Mouse (Mus musculus): Measurements from ENCODE around the gene Mtus2. TPM values are rescaled to one million over a fixed set of nuclear protein-coding genes. Genes with fewer than 3 reads are reported as not detected.

The Mtus2 gene
- total and polyA plus RNA-seq, 2 experiments, result 0.18 to 0.66 TPM

DNA sequence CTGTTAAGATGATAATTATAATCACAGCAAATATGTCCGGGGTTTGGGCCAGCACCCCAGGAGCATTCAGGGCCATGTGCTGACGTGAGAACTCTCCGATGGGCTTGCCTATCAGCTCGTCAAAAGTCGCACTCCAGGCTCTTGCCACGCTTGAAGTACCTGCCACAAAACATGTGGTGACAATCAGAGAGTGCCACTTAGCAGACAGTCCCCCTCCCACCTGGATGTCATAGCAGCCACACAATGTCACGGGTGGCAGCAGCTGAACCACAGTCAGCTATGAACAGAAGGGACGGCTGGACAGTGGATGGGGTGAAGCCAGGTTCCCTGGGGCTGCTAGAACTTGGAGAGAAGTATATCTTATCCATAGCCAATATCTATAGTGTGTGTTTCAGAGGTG lies 391.0 kb downstream of the Mtus2 start:
- WGBS, result 92% methylated on average over 8 of the region's 8 CpGs
- TF ChIP-seq CTCF (IDR thresholded peaks at IDR 0.05; ENCODE audit: low read depth, low read length) (no peak), POLR2A (IDR thresholded peaks at IDR 0.05; ENCODE audit: extremely low read depth, insufficient read depth, low read length) (no peak)
- no peak overlapping the region for H3K27ac ChIP-seq (replicated peaks; ENCODE audit: insufficient read depth, low read depth, low read length)
- no peaks in the 10 kb centered on the region for H3K4me1 ChIP-seq (ENCODE audit: control insufficient read depth, insufficient read depth, low read length)
- H3K4me3 ChIP-seq (ENCODE audit: insufficient read depth, low read depth, low read length), result no peak overlapping the region
- no peaks in the 10 kb centered on the region for H3K27me3 ChIP-seq (ENCODE audit: control insufficient read depth, insufficient read depth, low read length)
- H3K36me3 ChIP-seq (ENCODE audit: control insufficient read depth, insufficient read depth, low read length), result no peaks in the 10 kb centered on the region
- H3K79me2 ChIP-seq (ENCODE audit: control insufficient read depth, insufficient read depth, low read length), result no peaks in the 10 kb centered on the region
- no peak for DNase-seq (ENCODE audit: extremely low read depth, low read depth, low spot score)
- H3K9ac ChIP-seq (ENCODE audit: low read depth, low read length), result no peak overlapping the region

DNA sequence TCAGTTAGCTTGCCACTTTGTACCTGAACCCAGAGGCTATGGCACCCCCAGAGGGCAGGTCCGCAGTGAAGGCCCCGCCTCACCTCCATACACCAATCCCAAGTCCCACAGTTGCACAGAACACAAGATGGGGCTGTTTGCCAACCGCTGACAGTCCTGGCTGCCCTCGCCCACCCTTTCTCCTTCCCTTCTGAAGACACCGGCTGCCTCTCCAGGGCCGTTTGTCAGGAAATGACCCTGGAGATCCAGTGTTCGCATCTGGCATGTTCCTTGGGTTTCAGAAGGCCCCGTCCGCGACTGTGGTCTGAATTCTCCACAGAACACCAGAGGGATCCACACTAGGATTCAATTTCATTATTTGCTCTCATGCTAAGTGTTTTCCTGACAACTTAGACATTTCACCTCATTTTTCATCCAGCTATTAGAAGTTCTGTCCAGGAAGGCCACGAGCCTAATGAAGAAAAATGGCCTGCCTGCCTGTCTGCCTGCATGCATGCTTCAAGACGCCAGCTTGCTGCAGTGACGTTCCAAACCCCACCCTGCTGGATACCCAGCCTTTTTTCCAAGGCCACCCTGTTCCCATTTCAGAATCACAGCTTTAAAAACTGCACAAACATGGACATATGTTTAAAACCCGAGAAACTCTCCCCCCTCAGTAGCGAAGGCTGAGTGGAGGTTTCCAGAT lies 392.3 kb downstream of the Mtus2 start:
- TF ChIP-seq POLR2A (IDR thresholded peaks at IDR 0.05; ENCODE audit: extremely low read depth, insufficient read depth, low read length) (no peak), CTCF (IDR thresholded peaks at IDR 0.05; ENCODE audit: low read depth, low read length) (no peak)
- Histone ChIP-seq H3K4me3 (ENCODE audit: insufficient read depth, low read depth, low read length) (no peak overlapping the region), H3K27me3 (ENCODE audit: control insufficient read depth, insufficient read depth, low read length) (no peaks in the 10 kb centered on the region), H3K27ac (replicated peaks; ENCODE audit: insufficient read depth, low read depth, low read length) (no peak overlapping the region), H3K9ac (ENCODE audit: low read depth, low read length) (no peak overlapping the region), H3K4me1 (ENCODE audit: control insufficient read depth, insufficient read depth, low read length) (no peaks in the 10 kb centered on the region), H3K36me3 (ENCODE audit: control insufficient read depth, insufficient read depth, low read length) (no peaks in the 10 kb centered on the region), H3K79me2 (ENCODE audit: control insufficient read depth, insufficient read depth, low read length) (no peaks in the 10 kb centered on the region)
- no peak for DNase-seq (ENCODE audit: extremely low read depth, low read depth, low spot score)
- WGBS, result 83% methylated on average over 15 of the region's 15 CpGs

DNA sequence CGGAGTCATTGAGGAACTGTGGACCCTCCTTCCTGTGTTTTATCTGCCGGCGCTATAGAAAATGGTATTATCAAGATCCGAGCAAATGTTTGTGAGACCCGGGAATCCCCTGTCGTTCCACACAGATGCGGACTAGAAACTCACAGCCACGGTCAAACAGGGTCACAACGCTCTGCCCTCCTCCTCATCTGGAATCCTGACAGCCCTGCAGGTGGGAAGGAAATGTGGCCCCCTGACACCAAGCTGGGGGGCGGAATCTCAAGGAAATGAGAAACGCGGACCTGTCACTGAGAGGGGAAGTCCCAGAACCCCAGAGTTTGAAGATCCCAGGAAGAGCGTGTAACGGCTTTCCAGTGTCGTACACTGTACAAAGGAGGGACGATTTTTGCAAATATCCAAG lies 396.3 kb downstream of the Mtus2 start:
- Histone ChIP-seq H3K4me3 (ENCODE audit: insufficient read depth, low read depth, low read length) (no peak overlapping the region), H3K79me2 (ENCODE audit: control insufficient read depth, insufficient read depth, low read length) (no peaks in the 10 kb centered on the region), H3K27ac (replicated peaks; ENCODE audit: insufficient read depth, low read depth, low read length) (no peak overlapping the region), H3K27me3 (ENCODE audit: control insufficient read depth, insufficient read depth, low read length) (no peaks in the 10 kb centered on the region), H3K36me3 (ENCODE audit: control insufficient read depth, insufficient read depth, low read length) (no peaks in the 10 kb centered on the region), H3K9ac (ENCODE audit: low read depth, low read length) (no peak overlapping the region), H3K4me1 (ENCODE audit: control insufficient read depth, insufficient read depth, low read length) (no peaks in the 10 kb centered on the region)
- no peak for DNase-seq (ENCODE audit: extremely low read depth, low read depth, low spot score)
- 80% methylated on average over 16 of the region's 16 CpGs for WGBS
- TF ChIP-seq CTCF (IDR thresholded peaks at IDR 0.05; ENCODE audit: low read depth, low read length) (no peak), POLR2A (IDR thresholded peaks at IDR 0.05; ENCODE audit: extremely low read depth, insufficient read depth, low read length) (no peak)

- no peaks in the 10 kb centered on the region for H3K36me3 ChIP-seq (ENCODE audit: control insufficient read depth, insufficient read depth, low read length)
- WGBS, result 80% methylated on average over 8 of the region's 8 CpGs
- TF ChIP-seq POLR2A (IDR thresholded peaks at IDR 0.05; ENCODE audit: extremely low read depth, insufficient read depth, low read length) (no peak), CTCF (IDR thresholded peaks at IDR 0.05; ENCODE audit: low read depth, low read length) (no peak)
Observed at GRCm38 (mm10) chr5:148354536-148354935, 397.4 kb downstream of the Mtus2 start.

GRCm38 (mm10) chr5:148355822-148356221 lies 398.7 kb downstream of the Mtus2 start:
- no peak overlapping the region for H3K27ac ChIP-seq (replicated peaks; ENCODE audit: insufficient read depth, low read depth, low read length)
- no peaks in the 10 kb centered on the region for H3K27me3 ChIP-seq (ENCODE audit: control insufficient read depth, insufficient read depth, low read length)
- 87% methylated on average over 3 of the region's 3 CpGs for WGBS
- no peaks in the 10 kb centered on the region for H3K79me2 ChIP-seq (ENCODE audit: control insufficient read depth, insufficient read depth, low read length)
- TF ChIP-seq CTCF (IDR thresholded peaks at IDR 0.05; ENCODE audit: low read depth, low read length) (no peak), POLR2A (IDR thresholded peaks at IDR 0.05; ENCODE audit: extremely low read depth, insufficient read depth, low read length) (no peak)
- H3K4me1 ChIP-seq (ENCODE audit: control insufficient read depth, insufficient read depth, low read length), result no peaks in the 10 kb centered on the region
- DNase-seq (ENCODE audit: extremely low read depth, low read depth, low spot score), result no peak
- H3K9ac ChIP-seq (ENCODE audit: low read depth, low read length), result no peak overlapping the region
- no peak overlapping the region for H3K4me3 ChIP-seq (ENCODE audit: insufficient read depth, low read depth, low read length)
- H3K36me3 ChIP-seq (ENCODE audit: control insufficient read depth, insufficient read depth, low read length), result no peaks in the 10 kb centered on the region

More at GRCm38 (mm10) chr5:148354536-148354935, 397.4 kb downstream of the Mtus2 start:
- no peak overlapping the region for H3K9ac ChIP-seq (ENCODE audit: low read depth, low read length)
- no peak for DNase-seq (ENCODE audit: extremely low read depth, low read depth, low spot score)
- H3K4me3 ChIP-seq (ENCODE audit: insufficient read depth, low read depth, low read length), result no peak overlapping the region
- no peak overlapping the region for H3K27ac ChIP-seq (replicated peaks; ENCODE audit: insufficient read depth, low read depth, low read length)
- no peaks in the 10 kb centered on the region for H3K4me1 ChIP-seq (ENCODE audit: control insufficient read depth, insufficient read depth, low read length)
- no peaks in the 10 kb centered on the region for H3K79me2 ChIP-seq (ENCODE audit: control insufficient read depth, insufficient read depth, low read length)
- H3K27me3 ChIP-seq (ENCODE audit: control insufficient read depth, insufficient read depth, low read length), result no peaks in the 10 kb centered on the region

DNA sequence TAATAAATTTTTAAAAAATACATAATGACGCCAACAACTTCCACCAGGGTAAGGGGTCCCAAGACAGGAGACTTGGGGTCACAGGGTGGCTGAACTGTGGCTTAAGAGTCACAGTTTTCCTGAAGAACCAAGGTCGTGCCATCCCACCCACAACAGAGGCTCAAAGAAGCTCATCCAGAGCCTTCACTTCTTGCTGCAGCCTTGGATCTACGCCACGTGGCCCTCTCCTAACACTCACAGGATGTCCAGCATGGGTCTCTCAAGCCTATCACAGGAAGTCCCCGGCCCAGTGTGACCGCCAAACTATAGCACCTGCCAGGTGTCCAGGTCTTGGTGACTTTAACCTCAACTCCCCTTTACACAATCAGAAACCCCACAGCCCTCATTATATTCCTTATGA lies 400.0 kb downstream of the Mtus2 start:
- no peaks in the 10 kb centered on the region for H3K79me2 ChIP-seq (ENCODE audit: control insufficient read depth, insufficient read depth, low read length)
- H3K36me3 ChIP-seq (ENCODE audit: control insufficient read depth, insufficient read depth, low read length), result no peaks in the 10 kb centered on the region
- H3K4me1 ChIP-seq (ENCODE audit: control insufficient read depth, insufficient read depth, low read length), result no peaks in the 10 kb centered on the region
- no peak overlapping the region for H3K27ac ChIP-seq (replicated peaks; ENCODE audit: insufficient read depth, low read depth, low read length)
- H3K9ac ChIP-seq (ENCODE audit: low read depth, low read length), result no peak overlapping the region
- no peak for DNase-seq (ENCODE audit: extremely low read depth, low read depth, low spot score)
- TF ChIP-seq POLR2A (IDR thresholded peaks at IDR 0.05; ENCODE audit: extremely low read depth, insufficient read depth, low read length) (no peak), CTCF (IDR thresholded peaks at IDR 0.05; ENCODE audit: low read depth, low read length) (no peak)
- WGBS, result 89% methylated on average over 6 of the region's 6 CpGs
- no peak overlapping the region for H3K4me3 ChIP-seq (ENCODE audit: insufficient read depth, low read depth, low read length)
- H3K27me3 ChIP-seq (ENCODE audit: control insufficient read depth, insufficient read depth, low read length), result no peaks in the 10 kb centered on the region
